Mouse (Mus musculus) heart, postnatal 0 days (tissue): Measurements from ENCODE around the gene Mecom. TPM values are rescaled to one million over a fixed set of nuclear protein-coding genes. Genes with fewer than 3 reads are reported as not detected.

Experiments used
- ATAC-seq: fragments of 200-750 bp; cut with Nextera tagmentation; 2 replicates; pipeline ENCODE4 v1.8.0; 2017; ENCODE audit warnings: low read depth, moderate number of reproducible peaks, moderate library complexity; ENCODE audit not compliant: insufficient read depth
- DNase-seq: peaks from one replicate; pipeline ENCODE4 v3.0.0-alpha.2; 2016; ENCODE audit warnings: low spot score
- H3K27ac ChIP-seq: fragments of 300-500 bp; sonication (generic); 2 replicates; pipeline ENCODE4 v1.5.1; 2014; ENCODE audit warnings: low read depth, mild to moderate bottlenecking
- H3K27me3 ChIP-seq: fragments of 300-500 bp; sonication (generic); 2 replicates; pipeline ENCODE4 v1.6.1; 2014; ENCODE audit warnings: low read length, mixed read lengths; ENCODE audit not compliant: control insufficient read depth, insufficient read depth
- H3K36me3 ChIP-seq: fragments of 300-500 bp; sonication (generic); replicated peaks from 2 replicates; pipeline ENCODE4 v1.6.1; 2014; ENCODE audit warnings: low read length, mixed read lengths; ENCODE audit not compliant: control insufficient read depth, insufficient read depth
- H3K4me1 ChIP-seq: fragments of 300-500 bp; sonication (generic); 2 replicates; pipeline ENCODE4 v1.6.1; 2014; ENCODE audit warnings: antibody characterized with exemption; ENCODE audit not compliant: control insufficient read depth, insufficient read depth
- H3K4me2 ChIP-seq: fragments of 300-500 bp; sonication (generic); 2 replicates; pipeline ENCODE4 v1.6.1; 2014; ENCODE audit warnings: low read depth, mild to moderate bottlenecking, low read length, moderate library complexity
- H3K4me3 ChIP-seq: fragments of 300-500 bp; sonication (generic); 2 replicates; pipeline ENCODE4 v1.5.1; 2014; ENCODE audit warnings: low read depth, low read length
- H3K9ac ChIP-seq: fragments of 300-500 bp; sonication (generic); replicated peaks from 2 replicates; pipeline ENCODE4 v1.6.1; 2014; ENCODE audit warnings: low read depth, low read length, mixed read lengths
- H3K9me3 ChIP-seq: fragments of 300-500 bp; sonication (generic); replicated peaks from 2 replicates; pipeline ENCODE4 v1.6.1; 2016; ENCODE audit warnings: low read length; ENCODE audit not compliant: control insufficient read depth
- CTCF ChIP-seq: IDR thresholded peaks from 2 replicates; pipeline ENCODE4 v1.5.1; 2016; ENCODE audit warnings: antibody characterized with exemption, control low read depth, low read depth
- EP300 ChIP-seq: IDR thresholded peaks from 2 replicates; pipeline ENCODE4 v1.6.1; 2016; ENCODE audit warnings: antibody characterized with exemption, low read depth
- WGBS: fragments of 180-500 bp; shearing (Covaris S2); extraction: QIAGEN DNeasy Blood & Tissue Kit; methylation state at CpG from one replicate; pipeline ENCODE4 v1.1.7; 2014; 5-methylcytosine and 5-hydroxymethylcytosine counted together
- polyA plus RNA-seq: library from polyadenylated mRNA; unstranded; fragments of >200 nt; fragmentation: Nextera tagmentation; extraction: Ambion mirVana; gene quantifications from 2 replicates; pipeline ENCODE4 v1.2.1, GENCODE M21; 2015
- total RNA-seq: library from RNA; depleted of rRNA; stranded (reverse); fragments of >200 nt; gene quantifications from 2 replicates; pipeline ENCODE4 v1.2.3, GENCODE M21; 2014; ENCODE audit warnings: low replicate concordance

The Mecom gene
- total and polyA plus RNA-seq, 2 experiments from 2014 or later: 8.5 to 18.9 TPM

GRCm38 (mm10) chr3:30164834-30165233 lies 383.0 kb downstream of the Mecom start:
- no peak overlapping the region for H3K9ac ChIP-seq
- TF ChIP-seq EP300 (no peak), CTCF (no peak)
- DNase-seq: no peak
- H3K9me3 ChIP-seq: no peaks in the 10 kb centered on the region
- no peaks in the 10 kb centered on the region for H3K36me3 ChIP-seq
- no peak overlapping the region for H3K4me3 ChIP-seq
- no peak overlapping the region for H3K4me2 ChIP-seq
- 64% methylated on average over 4 of the region's 4 CpGs for WGBS
- ATAC-seq: no peak
- no peaks in the 10 kb centered on the region for H3K4me1 ChIP-seq
- no peak overlapping the region for H3K27ac ChIP-seq
- H3K27me3 ChIP-seq: no peaks in the 10 kb centered on the region

- Histone ChIP-seq H3K9me3 (no peaks in the 10 kb centered on the region), H3K9ac (no peak overlapping the region), H3K27me3 (no peaks in the 10 kb centered on the region), H3K4me3 (no peak overlapping the region), H3K27ac (no peak overlapping the region), H3K4me2 (no peak overlapping the region), H3K36me3 (no peaks in the 10 kb centered on the region), H3K4me1 (no peaks in the 10 kb centered on the region)
- ATAC-seq (no peak), DNase-seq (no peak)
- 74% methylated on average over 4 of the region's 4 CpGs for WGBS
- TF ChIP-seq CTCF: no peak
- TF ChIP-seq EP300: no peak
These were observed 384.4 kb downstream of the Mecom start for GRCm38 (mm10) chr3:30163390-30163789.

- Histone ChIP-seq H3K9me3 (no peaks in the 10 kb centered on the region), H3K9ac (no peak overlapping the region), H3K4me3 (no peak overlapping the region), H3K27me3 (no peaks in the 10 kb centered on the region), H3K36me3 (no peaks in the 10 kb centered on the region), H3K4me1 (no peaks in the 10 kb centered on the region), H3K4me2 (peak overlapping the region; percentile 19; the same call in 1 of the 2 replicates), H3K27ac (peak overlapping the region; percentile 76)
- DNase-seq (no peak), ATAC-seq (peak; percentile 47; the same call in 1 of the 2 replicates)
- WGBS: 39% methylated on average over 5 of the region's 5 CpGs
- no peak for TF ChIP-seq EP300
- TF ChIP-seq CTCF: no peak
These were observed 386.7 kb downstream of the Mecom start for GRCm38 (mm10) chr3:30160961-30161670.

- Histone ChIP-seq H3K27ac (0 out of 2 replicates have a peak overlapping the region, but pooled peaks have one; percentile 25), H3K4me2 (no peak overlapping the region), H3K4me3 (no peak overlapping the region), H3K36me3 (no peaks in the 10 kb centered on the region), H3K9me3 (no peaks in the 10 kb centered on the region), H3K27me3 (no peaks in the 10 kb centered on the region), H3K4me1 (no peaks in the 10 kb centered on the region), H3K9ac (no peak overlapping the region)
- WGBS: 70% methylated on average over 5 of the region's 5 CpGs
- DNase-seq (no peak), ATAC-seq (no peak)
- TF ChIP-seq CTCF (peak; percentile 32), EP300 (no peak)
These were observed 387.5 kb downstream of the Mecom start for GRCm38 (mm10) chr3:30160346-30160745.

- Histone ChIP-seq H3K36me3 (no peaks in the 10 kb centered on the region), H3K4me3 (no peak overlapping the region), H3K27ac (no peak overlapping the region), H3K4me2 (no peak overlapping the region), H3K27me3 (no peaks in the 10 kb centered on the region), H3K4me1 (no peaks in the 10 kb centered on the region), H3K9me3 (no peaks in the 10 kb centered on the region), H3K9ac (no peak overlapping the region)
- ATAC-seq (no peak), DNase-seq (no peak)
- no peak for TF ChIP-seq CTCF
- no peak for TF ChIP-seq EP300
- 79% methylated on average over 7 of the region's 7 CpGs for WGBS
These were observed 390.6 kb downstream of the Mecom start for GRCm38 (mm10) chr3:30157128-30157670.
